Mouse (Mus musculus) frontal cortex, postnatal 25 days (tissue): ENCODE measurements at regions not wholly inside any gene's neighbourhood (a gene's known extent, or its start where the extent isn't known, plus 50 kb on each side); places are given as distances from the start of the nearest gene placed in this dataset.
A peak's percentile ranks its signal among the peaks of the same experiment; 100 is the strongest.

ENCODE experiments used
- DNase-seq, 2 experiments: peaks; one replicate each; pipeline ENCODE4 v3.0.0; 2022; ENCODE audit warnings: low spot score in 2 of 2

DNA sequence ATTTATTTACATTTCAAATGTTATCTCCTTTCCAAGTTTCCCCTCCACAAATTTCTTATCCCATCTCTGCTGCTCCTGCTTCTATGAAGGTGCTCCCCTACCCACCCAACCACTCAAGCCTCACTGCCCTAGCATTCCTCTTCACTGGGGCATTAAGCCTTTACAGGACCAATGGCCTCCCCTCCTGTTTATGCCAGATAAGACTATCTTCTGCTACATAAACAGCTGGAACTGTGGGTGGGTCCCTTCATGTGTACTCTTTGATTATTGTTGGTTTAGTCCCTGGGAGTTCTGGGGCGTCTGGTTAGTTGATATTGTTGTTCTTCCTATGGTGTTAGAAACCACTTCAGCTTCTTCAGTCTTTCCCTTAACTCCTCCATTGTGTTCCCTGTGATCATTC, 1164.1 kb upstream of the Got2 start:
- no peak for DNase-seq

DNA sequence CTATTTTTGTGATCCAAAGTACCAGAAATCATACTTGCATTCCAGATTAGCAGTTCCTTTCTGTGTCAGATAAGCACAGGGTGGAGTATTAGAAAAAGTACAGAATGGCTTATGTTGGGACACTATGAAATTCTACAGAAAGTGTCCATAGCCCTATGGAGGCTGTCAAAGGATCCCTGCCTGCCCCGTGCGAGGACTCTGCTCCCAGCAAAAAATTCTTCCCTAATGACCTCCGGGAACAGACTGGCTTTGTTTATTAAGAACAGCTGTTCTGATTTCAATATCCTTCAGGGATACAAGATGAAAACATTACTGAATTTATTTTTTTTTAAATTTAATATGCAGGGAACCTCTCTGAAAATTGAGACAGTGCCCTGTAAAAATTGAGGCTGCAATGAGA, 1151.4 kb upstream of the Got2 start:
- no peak for DNase-seq

DNA sequence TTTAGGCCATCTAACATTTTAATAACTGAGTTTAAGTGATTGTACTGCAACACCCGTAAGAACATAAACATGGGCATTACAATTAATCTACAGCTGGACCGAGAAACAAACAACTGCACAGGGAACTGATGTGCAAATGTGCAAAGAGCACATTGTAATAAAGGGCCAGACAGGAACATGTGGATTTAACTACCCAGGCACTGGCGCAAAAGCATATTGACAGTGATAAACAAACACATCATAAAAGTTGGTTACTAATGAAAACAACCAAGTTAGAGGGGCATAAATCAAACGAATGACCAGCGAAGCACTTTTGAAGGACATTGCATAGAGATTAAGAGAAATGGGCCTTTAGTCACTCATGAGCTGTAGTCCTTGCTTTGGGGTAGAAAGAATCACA, 1150.5 kb upstream of the Got2 start:
- DNase-seq = no peak

DNA sequence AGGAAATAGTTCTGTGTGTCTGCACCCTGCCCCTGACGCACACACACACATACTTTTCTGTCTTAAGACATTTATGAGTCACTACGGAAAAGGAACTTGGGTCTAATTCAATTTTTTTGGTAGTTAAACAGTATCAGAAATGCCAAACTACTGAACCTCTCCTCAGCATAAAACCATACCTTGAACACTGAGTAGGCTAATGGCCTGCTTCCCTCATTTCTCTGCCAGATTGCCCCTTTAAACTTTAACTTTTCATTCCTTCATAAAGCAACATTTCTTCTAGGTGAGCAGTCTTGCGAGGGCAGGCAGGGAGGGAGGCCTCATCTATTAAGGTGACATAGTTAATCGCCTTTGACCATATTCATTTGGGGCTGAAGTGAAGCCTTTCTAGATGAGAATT, 1143.8 kb upstream of the Got2 start:
- no peak for DNase-seq

DNA sequence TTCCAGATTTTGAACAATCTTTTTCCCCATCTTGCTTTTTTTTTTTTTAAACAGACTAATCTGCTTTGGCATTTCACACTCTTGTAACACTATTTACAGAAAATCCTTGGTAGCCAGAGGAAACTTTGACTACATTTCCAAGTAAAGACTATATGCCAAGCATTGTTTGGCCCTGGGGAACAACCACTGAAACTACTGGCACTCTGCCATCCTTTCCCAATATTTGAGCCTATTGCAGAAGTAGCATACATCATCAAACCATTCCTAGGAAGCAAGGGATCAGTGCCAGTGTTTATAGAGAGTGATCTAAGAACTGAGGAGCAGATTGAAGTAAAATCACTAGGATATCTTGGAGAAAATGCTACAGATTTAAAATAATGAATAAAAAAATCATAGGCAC, 1127.2 kb upstream of the Got2 start:
- DNase-seq = no peak

DNA sequence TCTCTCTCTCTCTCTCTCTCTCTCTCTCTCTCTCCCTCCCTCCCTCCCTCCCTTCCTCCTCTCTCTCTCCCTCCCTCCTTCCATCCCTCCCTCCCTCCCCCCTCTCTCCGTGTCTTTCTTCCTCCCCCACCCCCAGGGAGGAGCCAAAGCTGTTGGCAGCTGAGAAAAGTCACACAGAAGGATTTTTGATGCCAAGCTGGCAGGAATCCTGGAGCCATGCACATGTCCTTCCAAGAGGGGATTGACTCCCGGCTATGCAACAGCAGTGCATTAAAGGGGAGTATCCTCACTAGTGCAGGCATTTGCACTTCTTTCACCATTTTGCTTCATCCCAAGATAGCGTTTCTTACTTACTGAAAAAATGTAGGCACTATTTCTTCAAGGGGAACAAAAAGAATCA, 1115.8 kb upstream of the Got2 start:
- DNase-seq = peak in 1 of 2 experiments; percentile 4

DNA sequence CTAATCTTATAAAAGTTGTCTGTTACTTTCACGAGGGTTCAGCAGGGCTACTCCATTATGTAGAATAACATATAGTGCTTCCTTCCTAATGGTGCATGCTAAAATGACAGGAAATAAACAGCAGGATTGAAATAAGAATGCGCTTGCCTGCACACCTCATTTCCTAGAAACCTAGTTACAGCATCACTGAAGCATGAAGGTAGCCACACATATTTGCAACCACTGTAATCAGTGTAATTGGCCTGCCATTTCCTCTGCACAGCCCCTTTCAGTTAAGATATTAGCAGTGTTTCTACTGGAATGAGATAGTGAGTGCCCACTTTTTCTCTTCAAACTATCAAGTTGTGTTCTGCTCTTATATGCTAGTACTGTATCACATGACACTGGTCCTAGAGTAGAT, 1094.8 kb upstream of the Got2 start:
- no peak for DNase-seq
